Mouse (Mus musculus) C2C12 (cell line): ENCODE measurements around the gene Pcdh11x. TPM values are rescaled to one million over a fixed set of nuclear protein-coding genes. Genes with fewer than 3 reads are reported as not detected.
"Not testable (repeated sequence)": the region's sequence is repeated elsewhere in the genome, so short reads cannot be mapped to it uniquely, and the experiment has no call there.

Source experiments
- H3K27me3 ChIP-seq: one replicate; pipeline ENCODE4 v1.6.1; 2011; ENCODE audit not compliant: control insufficient read depth, insufficient read depth, insufficient read length
- H3K36me3 ChIP-seq: one replicate; pipeline ENCODE4 v1.6.1; 2011; ENCODE audit not compliant: control insufficient read depth, insufficient read depth
- H3K4me3 ChIP-seq: one replicate; pipeline ENCODE4 v1.5.1; 2011; ENCODE audit warnings: mild to moderate bottlenecking, control low read depth; ENCODE audit not compliant: poor library complexity, insufficient read depth, severe bottlenecking
- H3K79me2 ChIP-seq: one replicate; pipeline ENCODE4 v1.6.1; 2011; ENCODE audit not compliant: control insufficient read depth, insufficient read depth
- H3K79me3 ChIP-seq: one replicate; pipeline ENCODE4 v1.6.1; 2011; ENCODE audit warnings: low read depth, control low read depth
- H3ac ChIP-seq: one replicate; pipeline ENCODE3; 2011; ENCODE audit warnings: low read depth; ENCODE audit not compliant: control insufficient read depth, insufficient read length
- CEBPB ChIP-seq: IDR thresholded peaks from one replicate; pipeline ENCODE4 v1.6.1; 2011; ENCODE audit warnings: low read depth, mild to moderate bottlenecking, control low read depth, moderate library complexity
- CTCF ChIP-seq: IDR thresholded peaks from one replicate; pipeline ENCODE4 v1.5.1; 2011; ENCODE audit not compliant: control insufficient read depth, insufficient read depth, insufficient read length
- FOSL1 ChIP-seq: IDR thresholded peaks from one replicate; pipeline ENCODE4 v1.8.0; 2011; ENCODE audit warnings: mild to moderate bottlenecking, low read length; ENCODE audit not compliant: poor library complexity, insufficient read depth, severe bottlenecking
- MAX ChIP-seq: IDR thresholded peaks from one replicate; pipeline ENCODE4 v1.6.1; 2011; ENCODE audit warnings: mild to moderate bottlenecking, control low read depth
- MYOD1 ChIP-seq: IDR thresholded peaks from one replicate; pipeline ENCODE4 v1.6.1; 2011; ENCODE audit warnings: low read depth; ENCODE audit not compliant: control insufficient read depth, insufficient read length
- MYOG ChIP-seq: IDR thresholded peaks from one replicate; pipeline ENCODE4 v1.6.1; 2011; ENCODE audit not compliant: control insufficient read depth, insufficient read length; ENCODE audit errors: extremely low read depth
- USF1 ChIP-seq: IDR thresholded peaks from one replicate; pipeline ENCODE4 v1.6.1; 2011; ENCODE audit warnings: low read depth, mild to moderate bottlenecking, control low read depth, moderate library complexity
- polyA plus RNA-seq: library from polyadenylated mRNA; unstranded; fragments of >200 nt; fragmentation: generic; extraction: Trizol; gene quantifications from one replicate; pipeline ENCODE4 v1.2.1, GENCODE M21; 2012; ENCODE audit warnings: missing spikeins

The Pcdh11x gene
- polyA plus RNA-seq, 1 experiment: not detected

GRCm38 (mm10) chrX:120599309-120599708 lies 309.2 kb downstream of the Pcdh11x start:
- Histone ChIP-seq H3K79me2 (no peaks in the 10 kb centered on the region), H3K27me3 (no peaks in the 10 kb centered on the region), H3K36me3 (no peaks in the 10 kb centered on the region), H3ac (no peak overlapping the region), H3K4me3 (no peak overlapping the region), H3K79me3 (no peaks in the 10 kb centered on the region)
- no peak for TF ChIP-seq FOSL1
- TF ChIP-seq MYOD1: no peak
- no peak for TF ChIP-seq CTCF
- TF ChIP-seq MAX: no peak

GRCm38 (mm10) chrX:120618460-120618859 lies 328.4 kb downstream of the Pcdh11x start:
- no peak overlapping the region for H3ac ChIP-seq
- no peaks in the 10 kb centered on the region for H3K79me3 ChIP-seq
- H3K4me3 ChIP-seq: no peak overlapping the region
- TF ChIP-seq MAX (no peak), CEBPB (no peak), CTCF (no peak)
- H3K27me3 ChIP-seq: no peaks in the 10 kb centered on the region
- no peaks in the 10 kb centered on the region for H3K79me2 ChIP-seq
- H3K36me3 ChIP-seq: no peaks in the 10 kb centered on the region

GRCm38 (mm10) chrX:120670236-120670635 lies 380.2 kb downstream of the Pcdh11x start:
- H3K4me3 ChIP-seq, H3K27me3 ChIP-seq, H3ac ChIP-seq, H3K79me2 ChIP-seq, H3K79me3 ChIP-seq, H3K36me3 ChIP-seq: not testable (repeated sequence)

GRCm38 (mm10) chrX:120734144-120734543 lies 444.1 kb downstream of the Pcdh11x start:
- TF ChIP-seq MAX (no peak), MYOD1 (no peak), USF1 (no peak), CEBPB (no peak), MYOG (no peak), CTCF (no peak), FOSL1 (no peak)
- no peaks in the 10 kb centered on the region for H3K36me3 ChIP-seq
- no peak overlapping the region for H3ac ChIP-seq

GRCm38 (mm10) chrX:120735792-120736191 lies 445.7 kb downstream of the Pcdh11x start:
- no peak overlapping the region for H3ac ChIP-seq

More at GRCm38 (mm10) chrX:120734144-120734543, 444.1 kb downstream of the Pcdh11x start:
- Histone ChIP-seq H3K79me2 (no peaks in the 10 kb centered on the region), H3K27me3 (no peaks in the 10 kb centered on the region), H3K79me3 (no peaks in the 10 kb centered on the region), H3K4me3 (no peak overlapping the region)

GRCm38 (mm10) chrX:120944556-120944955 lies 654.5 kb downstream of the Pcdh11x start:
- TF ChIP-seq MYOD1 (no peak), USF1 (no peak), CEBPB (no peak), MAX (no peak), MYOG (no peak), CTCF (no peak), FOSL1 (no peak)
- H3K36me3 ChIP-seq: no peaks in the 10 kb centered on the region
- H3K4me3 ChIP-seq: no peak overlapping the region

More at GRCm38 (mm10) chrX:120735792-120736191, 445.7 kb downstream of the Pcdh11x start:
- H3K27me3 ChIP-seq: no peaks in the 10 kb centered on the region
- no peaks in the 10 kb centered on the region for H3K79me2 ChIP-seq
- no peaks in the 10 kb centered on the region for H3K79me3 ChIP-seq
- no peak overlapping the region for H3K4me3 ChIP-seq
- H3K36me3 ChIP-seq: no peaks in the 10 kb centered on the region
- TF ChIP-seq MYOD1 (no peak), CEBPB (no peak), FOSL1 (no peak), USF1 (no peak)

More at GRCm38 (mm10) chrX:120944556-120944955, 654.5 kb downstream of the Pcdh11x start:
- H3K79me3 ChIP-seq: no peaks in the 10 kb centered on the region
- no peak overlapping the region for H3ac ChIP-seq
- H3K27me3 ChIP-seq: no peaks in the 10 kb centered on the region
- H3K79me2 ChIP-seq: no peaks in the 10 kb centered on the region

Other genes starting within 250 kb of the Pcdh11x start
- gene H2afb3, start 22.8 kb downstream of the Pcdh11x start, polyA plus RNA-seq: not detected